Mouse (Mus musculus): ENCODE results near the gene Vmn1r12. TPM values are rescaled to one million over a fixed set of nuclear protein-coding genes. Genes with fewer than 3 reads are reported as not detected.

Vmn1r12 gene
- polyA plus RNA-seq (2012; rRNA removed; ENCODE audit: low replicate concordance): not detected in 2 replicates

GRCm38 (mm10) chr6:57156619-57157018 is at the start of gene Vmn1r12:
Gene Vmn1r12, plus strand, starts transcription at chr6:57156919.

DNA sequence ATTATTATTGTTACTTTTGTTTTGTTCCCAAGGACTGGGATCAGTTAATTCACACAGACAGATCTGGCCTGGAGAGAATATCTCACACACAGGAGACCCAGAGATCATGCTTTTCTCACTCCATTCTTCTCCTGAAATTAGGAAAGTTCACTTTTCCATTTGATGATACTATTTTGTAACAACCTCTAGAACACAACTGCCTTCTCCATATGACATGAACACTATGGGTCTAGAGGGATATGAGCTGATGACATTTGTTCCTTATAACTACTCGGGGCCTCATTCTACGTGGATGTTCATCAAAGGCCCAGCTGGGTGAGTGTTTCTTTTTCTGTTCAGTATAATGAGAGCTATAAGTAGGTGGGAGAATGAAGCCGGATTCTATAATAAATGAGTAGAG is 47.6 kb upstream of the Vmn1r12 start, which contains the start of gene Vmn1r10:
TSS of gene Vmn1r10 (plus strand) at position 301 of the 400 bp plus-strand sequence.

GRCm38 (mm10) chr6:57133155-57133554 is 23.6 kb upstream of the Vmn1r12 start, which contains the start of gene Vmn1r11:
Gene Vmn1r11, plus strand, starts transcription at chr6:57133455.

DNA sequence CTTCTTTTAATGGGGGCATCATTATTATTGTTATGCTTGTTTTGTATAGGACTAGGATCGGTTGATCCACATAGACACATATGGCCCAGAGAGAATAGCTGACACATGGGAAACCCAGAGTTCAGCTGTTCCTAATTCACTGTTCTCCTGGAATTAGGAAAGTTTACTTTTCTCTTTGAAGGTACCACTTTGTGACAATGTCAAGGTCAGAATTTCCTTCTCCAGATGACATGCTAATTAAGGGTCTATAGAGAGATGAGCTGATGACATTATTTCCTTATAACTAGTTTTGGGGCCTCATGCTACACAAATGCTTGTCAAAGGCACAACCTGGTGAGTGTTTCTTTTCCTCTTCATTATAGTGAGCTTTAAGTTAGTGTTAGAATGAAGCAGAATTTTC is 46.3 kb downstream of the Vmn1r12 start, which contains the start of gene Vmn1r13:
TSS of gene Vmn1r13 (plus strand) at position 301 of the 400 bp plus-strand sequence.

Other genes with a start within 250 kb of the Vmn1r12 start
- gene Nt5c3, start 233.0 kb upstream of the Vmn1r12 start, polyA plus RNA-seq (2012; rRNA removed; ENCODE audit: low replicate concordance): 5.2 and 8.8 TPM in 2 replicates
- 0.13 TPM in 1 of 2 replicates, not detected in the other for gene Vmn1r4, start 232.9 kb upstream of the Vmn1r12 start, polyA plus RNA-seq (2012; rRNA removed; ENCODE audit: low replicate concordance)
- gene Vmn1r5, start 186.6 kb upstream of the Vmn1r12 start, polyA plus RNA-seq (2012; rRNA removed; ENCODE audit: low replicate concordance): not detected in 2 replicates
- gene Vmn1r6, start 159.7 kb upstream of the Vmn1r12 start, polyA plus RNA-seq (2012; rRNA removed; ENCODE audit: low replicate concordance): not detected in 2 replicates
- gene Vmn1r7, start 131.6 kb upstream of the Vmn1r12 start, polyA plus RNA-seq (2012; rRNA removed; ENCODE audit: low replicate concordance): not detected in 2 replicates
- gene Vmn1r8, start 124.6 kb upstream of the Vmn1r12 start, polyA plus RNA-seq (2012; rRNA removed; ENCODE audit: low replicate concordance): not detected in 2 replicates
- gene Vmn1r9, start 90.1 kb upstream of the Vmn1r12 start, polyA plus RNA-seq (2012; rRNA removed; ENCODE audit: low replicate concordance): not detected in 2 replicates
- gene Vmn1r10, start 47.5 kb upstream of the Vmn1r12 start, polyA plus RNA-seq (2012; rRNA removed; ENCODE audit: low replicate concordance): not detected in 2 replicates
- gene Vmn1r11, start 23.5 kb upstream of the Vmn1r12 start, polyA plus RNA-seq (2012; rRNA removed; ENCODE audit: low replicate concordance): not detected in 2 replicates
- gene Vmn1r13, start 46.4 kb downstream of the Vmn1r12 start, polyA plus RNA-seq (2012; rRNA removed; ENCODE audit: low replicate concordance): not detected in 2 replicates
- not detected in 2 replicates for gene Vmn1r14, start 74.8 kb downstream of the Vmn1r12 start, polyA plus RNA-seq (2012; rRNA removed; ENCODE audit: low replicate concordance)
- not detected in 2 replicates for gene Vmn1r15, start 101.0 kb downstream of the Vmn1r12 start, polyA plus RNA-seq (2012; rRNA removed; ENCODE audit: low replicate concordance)
- not detected in 2 replicates for gene Vmn1r16, start 172.6 kb downstream of the Vmn1r12 start, polyA plus RNA-seq (2012; rRNA removed; ENCODE audit: low replicate concordance)
- not detected in 2 replicates for gene Vmn1r17, start 206.8 kb downstream of the Vmn1r12 start, polyA plus RNA-seq (2012; rRNA removed; ENCODE audit: low replicate concordance)
- not detected in 2 replicates for gene Vmn1r18, start 238.9 kb downstream of the Vmn1r12 start, polyA plus RNA-seq (2012; rRNA removed; ENCODE audit: low replicate concordance)
- gene Vmn1r19, start 246.9 kb downstream of the Vmn1r12 start, polyA plus RNA-seq (2012; rRNA removed; ENCODE audit: low replicate concordance): not detected in 2 replicates